Mouse (Mus musculus) embryonic facial prominence, embryonic 14.5 days (tissue): ENCODE results near the gene Fank1. TPM values are rescaled to one million over a fixed set of nuclear protein-coding genes. Genes with fewer than 3 reads are reported as not detected.

Experiments
- ATAC-seq: fragments of 200-750 bp; cut with Nextera tagmentation; 2 replicates; pipeline ENCODE4 v1.8.0; 2017; ENCODE audit warnings: low read depth, moderate number of reproducible peaks, moderate TSS enrichment
- DNase-seq: peaks from one replicate; pipeline ENCODE4 v3.0.0-alpha.2; 2015; ENCODE audit warnings: low spot score
- H3K27ac ChIP-seq: fragments of 300-500 bp; sonication (generic); replicated peaks from 2 replicates; pipeline ENCODE4 v1.5.1; 2014; ENCODE audit warnings: low read depth, mild to moderate bottlenecking, low read length, moderate library complexity
- H3K27me3 ChIP-seq: fragments of 300-500 bp; sonication (generic); replicated peaks from 2 replicates; pipeline ENCODE4 v1.6.1; 2014; ENCODE audit warnings: low read length; ENCODE audit not compliant: control insufficient read depth, insufficient read depth
- H3K36me3 ChIP-seq: fragments of 300-500 bp; sonication (generic); 2 replicates; pipeline ENCODE4 v1.6.1; 2014; ENCODE audit warnings: low read length, mixed read lengths; ENCODE audit not compliant: control insufficient read depth, insufficient read depth
- H3K4me1 ChIP-seq: fragments of 300-500 bp; sonication (generic); 2 replicates; pipeline ENCODE4 v1.6.1; 2014; ENCODE audit warnings: antibody characterized with exemption, low read length; ENCODE audit not compliant: control insufficient read depth, insufficient read depth
- H3K4me2 ChIP-seq: fragments of 300-500 bp; sonication (generic); 2 replicates; pipeline ENCODE4 v1.6.1; 2014; ENCODE audit warnings: low read depth, mild to moderate bottlenecking, low read length, moderate library complexity, mixed read lengths
- H3K4me3 ChIP-seq: fragments of 300-500 bp; sonication (generic); 2 replicates; pipeline ENCODE4 v1.5.1; 2014; ENCODE audit warnings: low read depth, mild to moderate bottlenecking, low read length
- H3K9ac ChIP-seq: fragments of 300-500 bp; sonication (generic); 2 replicates; pipeline ENCODE4 v1.6.1; 2014; ENCODE audit warnings: low read depth, mild to moderate bottlenecking, low read length, moderate library complexity, mixed read lengths
- H3K9me3 ChIP-seq: fragments of 300-500 bp; sonication (generic); 2 replicates; pipeline ENCODE4 v1.6.1; 2016; ENCODE audit warnings: low read length; ENCODE audit not compliant: control insufficient read depth
- WGBS: fragments of 180-500 bp; shearing (Covaris S2); extraction: QIAGEN DNeasy Blood & Tissue Kit; methylation state at CpG from one replicate; pipeline ENCODE4 v1.1.7; 2014; 5-methylcytosine and 5-hydroxymethylcytosine counted together
- polyA plus RNA-seq: library from polyadenylated mRNA; unstranded; fragments of >200 nt; fragmentation: Nextera tagmentation; extraction: Ambion mirVana; gene quantifications from 2 replicates; pipeline ENCODE4 v1.2.1, GENCODE M21; 2014

Fank1 gene
- polyA plus RNA-seq, 1 experiment from 2014 or later = 3.0 TPM

DNA sequence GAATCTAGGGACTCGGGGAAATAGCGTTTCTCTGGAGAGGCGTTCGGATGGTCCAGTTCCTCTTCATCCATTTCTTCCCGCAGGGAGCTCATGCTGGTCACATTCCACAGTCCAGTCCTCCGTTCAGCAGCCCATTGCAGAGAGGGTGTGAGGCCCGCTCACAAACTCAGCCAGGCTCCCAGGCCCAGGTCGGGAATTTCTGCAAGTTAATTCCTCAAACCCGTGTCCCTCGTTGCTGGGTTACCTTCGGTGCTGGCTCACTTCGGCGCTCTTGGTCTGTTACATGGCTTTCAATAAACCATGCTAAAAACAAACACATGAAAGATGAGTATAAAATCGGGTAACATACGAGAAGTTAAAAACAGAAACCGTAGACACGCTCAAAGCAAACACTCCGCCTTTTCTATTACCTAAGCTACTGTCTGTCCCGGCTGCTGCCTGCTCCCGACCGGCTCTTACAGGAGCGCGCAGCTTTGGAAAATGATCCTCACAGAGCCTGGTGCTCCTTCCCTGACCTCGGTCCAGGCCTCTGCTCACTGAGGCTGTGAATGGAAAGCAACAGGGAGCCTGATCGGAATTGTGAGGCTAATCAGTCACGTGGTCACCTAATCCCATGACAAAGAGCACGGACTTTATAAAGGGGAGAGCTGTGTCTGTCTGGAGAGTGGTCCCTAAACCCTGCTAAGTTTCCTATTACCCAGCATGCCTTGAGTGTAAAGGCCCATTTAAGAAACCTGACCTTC lies 16.9 kb upstream of the Fank1 start:
- Histone ChIP-seq H3K27me3 (no peaks in the 10 kb centered on the region), H3K36me3 (no peaks in the 10 kb centered on the region), H3K9ac (peak overlapping the region; percentile 50), H3K4me3 (peak overlapping the region; percentile 14), H3K9me3 (peaks cover 3% of the 10 kb centered on the region; the same call in 1 of the 2 replicates), H3K4me2 (peak overlapping the region; percentile 46), H3K27ac (no peak overlapping the region; the same call in 1 of the 2 replicates), H3K4me1 (peaks cover 10% of the 10 kb centered on the region; the same call in 1 of the 2 replicates)
- DNase-seq (peak; percentile 85), ATAC-seq (peak; percentile 94)
- 10% methylated on average over 27 of the region's 27 CpGs for WGBS

DNA sequence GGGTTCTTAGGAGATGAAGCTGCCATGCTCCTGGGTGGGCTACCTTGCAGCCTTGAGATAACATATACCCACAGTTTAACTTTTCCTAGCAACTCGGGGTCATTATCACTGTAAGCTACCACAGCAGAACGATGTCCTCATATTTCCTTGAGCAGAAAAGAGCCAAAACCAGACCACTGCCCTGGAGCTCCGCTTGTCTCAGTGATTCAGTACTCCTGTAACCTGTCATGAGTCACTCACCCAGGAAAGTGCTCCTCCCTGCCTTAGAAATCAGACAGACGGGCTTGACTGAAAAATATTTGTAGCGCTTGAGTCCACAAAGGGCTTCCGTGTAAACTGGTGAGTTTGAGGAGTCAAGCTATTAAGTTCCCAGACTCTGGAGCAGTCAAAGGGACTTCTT lies 14.0 kb upstream of the Fank1 start:
- peaks cover 3% of the 10 kb centered on the region; the same call in 1 of the 2 replicates for H3K9me3 ChIP-seq
- 85% methylated on average over 6 of the region's 6 CpGs for WGBS
- DNase-seq = no peak
- no peak overlapping the region for H3K4me2 ChIP-seq
- no peak for ATAC-seq
- H3K4me3 ChIP-seq = no peak overlapping the region
- no peak overlapping the region for H3K27ac ChIP-seq
- no peaks in the 10 kb centered on the region for H3K36me3 ChIP-seq
- no peaks in the 10 kb centered on the region for H3K27me3 ChIP-seq
- H3K4me1 ChIP-seq = peaks cover 10% of the 10 kb centered on the region; the same call in 1 of the 2 replicates
- H3K9ac ChIP-seq = no peak overlapping the region

DNA sequence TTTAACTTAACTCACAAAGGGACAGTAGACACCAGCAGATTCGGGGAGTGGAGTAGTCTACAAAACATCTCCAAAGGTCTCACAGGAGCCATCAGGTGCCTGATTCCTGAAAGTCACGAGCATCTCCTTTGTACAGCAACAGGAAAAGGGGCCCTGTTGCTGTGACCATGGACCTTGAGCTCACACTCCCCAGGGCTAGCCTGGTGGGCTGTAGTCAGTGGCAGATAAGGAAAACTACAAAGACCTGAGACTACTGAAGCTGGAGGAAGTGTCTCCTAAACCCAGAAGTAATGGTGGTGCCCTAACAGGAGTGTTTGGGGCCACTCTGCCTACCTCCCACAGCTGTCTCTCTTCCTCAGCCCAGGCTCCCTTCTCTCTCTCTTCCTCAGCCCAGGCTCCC lies 12.2 kb upstream of the Fank1 start:
- DNase-seq (no peak), ATAC-seq (no peak)
- no peak overlapping the region for H3K4me2 ChIP-seq
- no peaks in the 10 kb centered on the region for H3K27me3 ChIP-seq
- H3K9me3 ChIP-seq = peaks cover 3% of the 10 kb centered on the region; the same call in 1 of the 2 replicates
- H3K36me3 ChIP-seq = no peaks in the 10 kb centered on the region
- 80% methylated on average over 2 of the region's 2 CpGs for WGBS
- H3K9ac ChIP-seq = no peak overlapping the region
- no peak overlapping the region for H3K27ac ChIP-seq
- H3K4me1 ChIP-seq = peaks cover 9% of the 10 kb centered on the region; the same call in 1 of the 2 replicates
- H3K4me3 ChIP-seq = no peak overlapping the region

DNA sequence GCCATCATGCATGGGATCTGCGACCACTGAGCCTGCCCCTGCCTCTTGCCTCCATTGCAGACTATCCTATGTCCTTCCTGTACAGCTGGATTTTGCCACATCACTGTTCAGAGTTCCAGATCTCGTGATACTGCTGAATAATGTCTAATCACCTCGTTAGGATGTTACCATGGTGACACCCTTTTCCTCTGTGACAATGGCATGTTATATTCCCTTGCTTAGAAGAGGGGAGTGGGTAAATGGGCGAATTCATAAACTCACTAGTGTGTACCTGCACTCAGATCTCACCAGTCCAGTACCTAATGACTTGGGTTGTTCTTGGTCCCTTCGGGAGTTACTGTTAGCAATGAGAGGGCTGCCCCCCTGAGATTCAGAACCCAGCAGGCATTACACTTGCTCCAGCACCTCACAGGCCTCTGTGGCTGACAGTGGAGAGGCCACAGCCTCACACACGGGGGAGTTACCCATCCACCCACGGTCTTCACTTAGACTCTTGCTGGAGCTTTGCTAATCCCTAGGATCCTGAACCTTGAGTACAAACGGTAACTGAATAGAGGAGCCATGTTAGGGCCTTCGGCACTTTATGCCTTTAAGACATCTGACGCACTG lies 11.3 kb upstream of the Fank1 start:
- H3K9me3 ChIP-seq = peaks cover 3% of the 10 kb centered on the region; the same call in 1 of the 2 replicates
- no peak overlapping the region for H3K27ac ChIP-seq
- no peak overlapping the region for H3K9ac ChIP-seq
- H3K27me3 ChIP-seq = no peaks in the 10 kb centered on the region
- no peak overlapping the region for H3K4me3 ChIP-seq
- ATAC-seq (no peak), DNase-seq (no peak)
- WGBS = 71% methylated on average over 10 of the region's 10 CpGs
- no peak overlapping the region for H3K4me2 ChIP-seq
- no peaks in the 10 kb centered on the region for H3K36me3 ChIP-seq
- peaks cover under 1% of the 10 kb centered on the region; the same call in 1 of the 2 replicates for H3K4me1 ChIP-seq

DNA sequence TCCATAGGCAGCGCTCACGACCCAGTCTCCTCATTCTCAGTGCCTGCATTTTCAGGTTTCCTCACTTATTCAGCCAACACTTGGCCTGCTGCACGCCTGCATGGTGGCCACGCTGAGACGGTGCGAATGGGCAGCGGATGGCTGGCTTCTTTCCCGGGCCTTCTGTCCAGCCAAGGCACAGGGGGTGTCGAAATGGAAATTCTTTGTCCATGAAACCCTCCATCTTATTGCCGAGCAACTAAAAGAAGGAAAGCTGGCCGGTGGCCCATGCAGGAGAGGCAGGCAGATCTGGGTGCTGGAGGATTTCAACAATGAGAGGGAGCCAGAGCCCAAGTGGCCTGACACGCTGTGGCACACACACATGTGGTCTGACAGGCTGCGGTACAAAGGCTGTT lies 10.8 kb upstream of the Fank1 start:
- Histone ChIP-seq H3K27me3 (no peaks in the 10 kb centered on the region), H3K4me3 (no peak overlapping the region), H3K36me3 (no peaks in the 10 kb centered on the region), H3K9ac (no peak overlapping the region), H3K4me2 (no peak overlapping the region), H3K9me3 (peaks cover 3% of the 10 kb centered on the region; the same call in 1 of the 2 replicates), H3K4me1 (no peaks in the 10 kb centered on the region), H3K27ac (no peak overlapping the region)
- ATAC-seq (no peak), DNase-seq (no peak)
- 87% methylated on average over 13 of the region's 13 CpGs for WGBS

DNA sequence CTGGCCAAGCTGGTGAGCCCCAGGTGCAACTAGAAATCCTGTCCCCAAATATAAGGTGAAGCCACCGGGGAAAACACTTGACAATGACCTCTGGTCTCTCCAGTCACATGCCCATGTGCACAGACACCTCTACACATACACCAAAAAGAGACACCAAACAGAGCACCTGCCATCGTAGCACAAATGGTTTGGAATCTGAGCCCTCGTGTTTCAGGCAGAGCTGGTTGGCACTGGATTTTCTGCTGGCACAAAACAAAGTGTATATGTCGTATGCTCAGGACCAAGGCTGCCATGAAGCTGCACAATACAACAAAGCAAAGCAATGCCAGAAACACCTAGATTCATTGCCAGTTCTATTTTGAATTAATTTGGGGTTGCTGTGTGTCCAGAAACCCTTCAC lies 8.6 kb upstream of the Fank1 start:
- Histone ChIP-seq H3K4me1 (no peaks in the 10 kb centered on the region), H3K4me2 (no peak overlapping the region), H3K36me3 (no peaks in the 10 kb centered on the region), H3K27me3 (no peaks in the 10 kb centered on the region), H3K27ac (no peak overlapping the region), H3K4me3 (no peak overlapping the region), H3K9ac (no peak overlapping the region), H3K9me3 (no peaks in the 10 kb centered on the region)
- ATAC-seq (no peak), DNase-seq (no peak)
- WGBS = 69% methylated on average over 4 of the region's 4 CpGs

DNA sequence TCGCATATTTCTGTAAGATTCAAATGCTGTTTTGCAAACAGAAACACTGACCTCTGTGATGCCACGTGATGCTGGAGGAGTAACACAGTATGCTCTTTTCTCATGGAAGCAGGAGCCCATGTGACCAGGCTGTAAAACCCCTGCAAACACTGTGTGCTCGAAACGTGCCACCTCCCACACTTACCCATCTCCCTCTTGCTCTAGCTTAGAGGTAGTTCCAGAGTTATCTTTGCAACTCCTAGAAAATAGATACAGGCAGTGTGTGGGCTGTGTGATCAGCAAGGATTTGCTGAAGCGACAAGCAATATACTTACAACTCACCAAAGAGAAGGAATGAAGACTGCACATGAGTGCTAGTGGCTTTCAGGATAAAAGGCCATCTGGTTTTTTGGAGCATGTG lies 8.1 kb upstream of the Fank1 start:
- Histone ChIP-seq H3K27me3 (no peaks in the 10 kb centered on the region), H3K9ac (no peak overlapping the region), H3K4me1 (no peaks in the 10 kb centered on the region), H3K27ac (no peak overlapping the region), H3K4me3 (no peak overlapping the region), H3K36me3 (no peaks in the 10 kb centered on the region), H3K4me2 (no peak overlapping the region), H3K9me3 (no peaks in the 10 kb centered on the region)
- ATAC-seq (no peak), DNase-seq (no peak)
- WGBS = 72% methylated on average over 5 of the region's 5 CpGs

DNA sequence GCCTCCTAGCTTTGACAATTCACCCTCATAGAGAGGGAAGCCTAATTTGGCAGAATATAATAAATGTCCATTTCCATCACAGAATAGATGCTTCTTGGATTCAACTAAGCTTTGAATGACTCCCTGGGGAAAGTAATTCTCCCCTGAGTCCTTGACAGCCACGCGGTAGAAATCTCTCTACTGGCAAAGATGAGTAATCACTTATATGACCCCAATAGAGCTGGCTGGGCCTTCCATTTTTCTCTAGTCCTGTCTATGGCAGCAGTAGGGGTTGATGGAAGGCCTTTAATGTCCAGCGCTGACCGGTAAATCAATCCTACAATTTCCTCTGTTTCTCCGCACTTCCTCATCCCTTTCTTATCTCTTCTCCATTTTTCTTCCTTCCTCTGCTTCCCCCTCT lies 1.5 kb upstream of the Fank1 start:
- 75% methylated on average over 5 of the region's 5 CpGs for WGBS

More for the DNA sequence above, 1.5 kb upstream of the Fank1 start:
- H3K9ac ChIP-seq = no peak overlapping the region
- H3K9me3 ChIP-seq = no peaks in the 10 kb centered on the region
- ATAC-seq (no peak), DNase-seq (no peak)
- no peaks in the 10 kb centered on the region for H3K36me3 ChIP-seq
- no peak overlapping the region for H3K27ac ChIP-seq
- H3K4me3 ChIP-seq = no peak overlapping the region
- peaks cover 7% of the 10 kb centered on the region for H3K4me1 ChIP-seq
- H3K4me2 ChIP-seq = peak overlapping the region; percentile 83; the same call in 1 of the 2 replicates
- H3K27me3 ChIP-seq = no peaks in the 10 kb centered on the region
